Mouse (Mus musculus) mouse trophoblast stem cell (cell line): ENCODE data around the gene Smim26.
"Not testable (repeated sequence)": the region's sequence is repeated elsewhere in the genome, so short reads cannot be mapped to it uniquely, and the experiment has no call there.

Source experiments
- in situ Hi-C, 2 experiments: fragments of 300-500 bp; cut with MseI, MboI; formaldehyde crosslinking; loops; 2 replicates in 1 of 2; 3 replicates in 1 of 2; pipeline ENCODE4 v1.15.1; 2025

Gene Smim26

DNA sequence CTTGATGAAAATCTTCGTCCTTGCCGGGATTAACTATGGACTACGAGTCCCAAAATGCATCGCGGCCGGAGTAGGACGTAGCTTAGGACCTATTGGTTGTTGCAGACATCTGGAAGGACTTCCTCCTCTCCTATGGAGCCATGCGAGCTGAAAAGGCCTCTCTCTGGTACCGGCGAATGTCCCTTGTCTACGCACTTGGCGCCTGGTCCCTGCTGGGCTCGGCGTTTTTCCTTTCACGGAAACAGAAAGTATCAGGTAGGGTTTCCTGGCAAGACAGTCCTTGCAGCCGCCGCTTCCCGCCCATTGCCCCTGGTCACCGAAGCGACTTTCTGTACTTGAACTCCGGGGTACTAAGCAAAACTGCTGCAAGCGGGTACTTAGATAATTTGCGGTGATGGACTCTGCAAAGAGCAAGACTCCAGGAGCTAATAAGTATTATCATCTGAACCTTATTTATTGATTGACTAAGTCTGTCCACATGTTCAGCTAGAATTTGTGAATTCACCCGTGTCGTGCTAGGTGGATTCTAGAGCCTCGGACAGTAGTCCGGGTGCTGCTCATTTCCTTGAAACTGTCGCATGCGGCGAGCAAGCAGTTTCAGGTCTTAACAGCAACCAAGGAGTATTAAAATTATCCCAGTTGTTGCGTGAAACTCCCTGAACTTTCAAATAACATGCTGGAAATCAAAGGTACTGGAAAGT is at the start of gene Smim26:
Gene Smim26, plus strand, starts transcription at position 104 of the 701 bp plus-strand sequence.
- in situ Hi-C loops: no loop called here

DNA sequence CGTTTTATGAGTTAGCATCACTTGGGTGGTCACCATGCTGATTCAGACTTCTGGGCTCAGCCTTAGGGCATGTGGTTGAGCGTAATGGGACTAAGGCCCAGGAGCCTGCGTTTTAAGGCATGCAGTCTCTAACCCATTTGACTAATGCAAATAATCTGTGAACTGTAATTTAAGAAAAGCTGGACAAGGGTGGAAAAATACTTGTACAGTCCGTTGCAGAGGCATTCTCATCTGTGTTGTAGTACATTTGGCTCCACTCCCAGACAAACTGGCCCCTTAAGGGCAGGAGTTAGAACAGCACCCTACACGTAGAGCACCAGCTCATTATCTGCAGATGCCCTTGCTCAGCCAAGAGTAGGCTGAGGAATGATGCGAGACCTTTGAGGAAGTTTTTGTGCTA is 49.2 kb upstream of the Smim26 start:
- in situ Hi-C loops: no loop called here

DNA sequence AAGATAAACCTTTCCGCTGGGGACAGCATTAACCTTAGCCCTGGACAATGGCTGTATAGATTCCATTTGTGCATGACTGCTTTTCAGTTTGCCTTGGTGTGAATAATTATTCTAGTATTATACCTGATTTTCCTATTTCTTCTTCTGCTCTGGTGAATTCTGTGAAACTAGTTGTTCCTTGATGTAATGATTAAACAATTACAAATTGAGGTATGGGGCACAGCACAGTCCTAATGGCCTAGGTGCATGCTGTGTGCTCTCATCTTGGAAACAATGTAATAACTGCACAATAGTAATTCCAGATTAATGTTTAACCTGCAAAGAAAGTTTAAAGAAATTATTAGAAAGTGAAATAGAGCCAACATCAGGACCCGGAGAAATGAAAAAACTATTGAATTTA is 48.8 kb upstream of the Smim26 start:
- in situ Hi-C loops: no loop called here

DNA sequence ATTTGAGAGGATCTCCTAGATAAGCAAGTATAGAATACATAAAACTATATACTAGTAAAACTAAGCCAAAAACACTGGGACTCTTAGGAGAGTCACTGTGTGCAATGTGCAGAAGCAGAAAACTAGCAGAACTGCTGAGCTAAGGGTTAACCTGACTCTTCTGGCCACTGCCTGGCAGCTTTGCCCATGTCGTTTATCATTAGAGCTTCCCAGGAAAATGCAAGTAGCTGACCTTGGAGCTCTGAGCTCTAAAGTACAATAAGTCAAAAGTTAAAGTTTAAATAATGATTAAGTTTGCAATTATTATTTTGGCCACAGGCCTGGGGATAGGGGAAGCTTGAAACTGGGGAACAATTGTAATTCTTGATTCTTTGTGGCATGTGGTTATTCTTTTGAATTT is 48.4 kb upstream of the Smim26 start:
- in situ Hi-C loops: no loop called here

DNA sequence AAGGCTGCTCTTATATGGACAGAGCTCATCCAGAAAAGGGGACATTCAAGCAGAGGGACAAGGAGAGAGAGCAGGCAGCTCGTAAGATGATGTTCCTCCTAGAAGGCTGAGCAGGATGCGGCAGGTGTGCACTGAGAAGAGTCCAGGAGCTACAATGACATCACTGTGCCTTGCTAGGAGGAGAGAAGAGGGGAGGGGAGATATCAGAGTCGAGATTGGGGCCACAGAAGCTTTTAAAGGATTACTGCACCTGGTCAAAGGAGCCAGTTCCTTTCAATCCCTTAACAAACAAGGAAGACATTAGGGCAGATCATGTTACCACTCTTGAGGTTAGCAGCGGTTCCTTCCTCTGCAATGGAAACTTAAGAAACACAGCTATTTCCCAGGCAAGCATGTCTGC is 46.3 kb upstream of the Smim26 start:
- in situ Hi-C loops: no loop called here

DNA sequence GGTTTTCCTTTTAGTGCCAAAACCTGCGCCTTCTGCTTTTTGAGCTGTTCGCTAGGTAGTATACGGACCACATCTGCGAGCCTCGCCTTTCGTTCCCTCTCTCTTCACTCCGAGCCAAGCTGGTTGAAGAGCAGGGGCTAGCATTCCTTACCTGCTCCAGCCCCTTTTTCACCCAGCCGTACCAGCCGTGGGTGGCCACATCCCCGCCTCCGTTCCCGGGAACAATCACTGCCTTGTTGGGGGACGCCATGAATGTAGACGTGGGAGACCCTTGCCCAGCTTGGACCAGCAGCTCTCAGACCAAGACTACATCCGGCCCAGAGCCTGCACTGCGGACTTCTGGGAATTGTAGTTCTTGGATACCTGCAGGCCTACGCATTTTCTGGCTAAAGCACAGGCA is 43.3 kb upstream of the Smim26 start, which contains the start of gene Rbbp9:
Gene Rbbp9, minus strand, starts transcription at position 341 of the 400 bp plus-strand sequence.
- in situ Hi-C loops: no loop called here

DNA sequence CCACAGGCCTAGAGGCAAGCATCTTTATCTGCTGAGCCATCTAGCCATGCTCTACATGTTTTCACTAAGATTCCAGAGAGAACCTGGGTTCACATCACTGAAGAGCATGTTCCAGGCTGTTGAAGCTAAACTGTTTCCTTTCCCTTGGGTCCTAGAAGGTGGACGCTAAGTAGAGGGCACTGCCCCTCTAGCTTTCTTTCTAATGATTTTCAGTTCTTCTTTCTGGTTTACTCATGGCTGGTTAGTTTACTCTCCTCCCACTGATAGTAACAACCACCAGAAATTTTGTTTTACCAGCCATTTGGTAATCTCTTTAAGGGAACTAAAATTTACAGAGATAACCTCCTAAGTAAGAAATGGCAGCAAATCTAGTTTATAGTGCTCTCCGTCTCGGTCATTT is 39.9 kb upstream of the Smim26 start:
- in situ Hi-C loops: no loop called here

DNA sequence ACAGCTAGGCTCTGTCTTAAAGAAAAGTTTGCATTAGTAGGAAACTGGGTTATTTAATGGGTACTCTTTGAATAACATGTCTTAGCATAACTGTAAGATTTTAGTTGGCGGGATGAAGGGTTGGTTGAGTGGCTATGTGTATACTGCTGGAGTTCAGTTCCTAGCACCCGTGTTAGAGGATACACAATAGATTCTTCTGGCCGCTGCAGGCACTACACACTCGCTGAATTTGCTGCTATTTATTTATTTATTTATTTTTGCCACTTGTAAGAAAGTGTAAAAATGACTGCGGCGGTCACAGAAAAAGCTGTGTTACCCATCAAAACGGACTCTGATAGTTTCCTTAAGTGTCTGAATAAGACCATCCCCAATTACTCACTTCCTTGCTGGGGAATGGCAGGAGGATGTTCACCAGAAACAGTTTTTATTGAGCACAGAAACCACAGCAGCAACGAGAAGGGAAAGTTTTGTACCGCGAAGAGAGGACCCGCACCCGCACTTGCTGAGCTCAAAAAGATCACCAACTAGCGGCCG is 38.5 kb upstream of the Smim26 start:
- in situ Hi-C loops: no loop called here

DNA sequence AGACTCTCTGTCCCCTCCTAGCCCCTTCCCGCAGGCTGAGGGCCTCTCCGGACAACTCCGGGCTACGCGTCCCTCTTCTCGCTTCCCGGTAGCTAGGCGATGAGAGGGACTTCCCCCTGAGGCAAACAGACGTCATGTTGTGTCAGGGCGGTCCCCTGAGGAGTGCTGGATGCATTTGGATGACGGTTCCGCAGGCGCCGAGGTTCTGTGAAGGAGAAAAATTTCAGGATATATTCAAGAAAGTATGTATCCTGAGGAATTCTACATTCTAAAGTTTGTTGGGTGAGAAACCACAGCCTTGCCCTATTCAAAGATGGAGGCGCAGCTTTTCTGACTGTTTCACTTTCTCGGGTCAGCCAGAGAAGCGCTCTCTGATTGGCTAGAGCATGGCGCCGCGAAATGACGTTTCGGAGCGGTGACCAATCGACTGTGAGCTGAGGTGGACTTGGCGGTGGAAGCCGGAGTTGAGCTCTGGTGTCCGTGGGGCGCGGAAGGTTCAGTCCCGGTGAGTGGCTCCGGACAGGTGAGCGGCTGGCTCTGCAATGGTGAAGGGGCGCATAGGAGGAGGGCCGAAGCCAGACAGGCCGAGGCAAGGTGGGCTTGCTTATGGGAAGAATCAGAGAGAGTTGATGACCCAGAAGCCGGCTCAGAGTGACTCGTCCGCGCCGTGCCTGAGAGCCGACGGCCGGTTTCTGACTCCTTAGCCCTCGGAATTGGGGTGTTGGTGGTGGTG is 37.9 kb upstream of the Smim26 start, which contains the start of gene Sec23b:
Gene Sec23b, plus strand, starts transcription at position 410 of the 733 bp plus-strand sequence.
- in situ Hi-C loops: no loop called here

DNA sequence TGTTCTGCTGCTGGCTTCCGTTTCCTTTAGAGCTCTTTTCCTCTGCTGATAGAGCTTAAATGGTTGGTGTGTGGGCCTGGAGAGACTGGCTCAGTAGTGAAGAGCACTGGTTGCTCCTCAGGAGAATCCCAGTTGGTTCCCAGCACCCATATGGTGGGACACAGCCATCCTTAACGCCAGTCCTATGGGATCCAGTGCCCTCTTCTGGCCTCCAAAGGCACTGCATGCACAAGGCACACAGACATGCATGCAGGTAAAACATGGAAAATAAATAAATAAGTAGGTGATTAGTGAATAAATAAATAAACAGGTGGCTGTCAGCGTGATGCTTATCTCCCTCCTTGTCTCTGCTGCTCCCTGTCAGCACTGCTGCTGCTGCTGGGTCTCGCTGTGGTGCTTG is 5.1 kb upstream of the Smim26 start:
- in situ Hi-C loops: no loop called here

DNA sequence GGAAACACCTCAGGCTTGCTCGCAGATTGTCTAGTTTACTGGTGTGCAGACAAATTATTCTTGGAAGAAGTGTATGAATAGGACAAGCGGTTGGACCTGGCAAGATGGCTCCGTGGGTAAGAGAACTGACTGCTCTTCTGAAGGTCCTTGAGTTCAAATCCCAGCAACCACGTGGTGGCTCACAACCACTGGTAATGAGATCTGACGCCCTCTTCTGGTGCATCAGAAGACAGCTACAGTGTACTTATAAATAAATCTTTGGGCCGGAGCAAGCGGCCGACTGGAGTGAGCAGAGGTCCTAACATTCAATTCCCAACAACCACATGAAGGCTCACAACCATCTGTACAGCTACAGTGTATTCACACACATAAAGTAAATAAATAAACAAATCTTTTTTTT is 818 bp upstream of the Smim26 start:
- in situ Hi-C loops: not testable (repeated sequence)

DNA sequence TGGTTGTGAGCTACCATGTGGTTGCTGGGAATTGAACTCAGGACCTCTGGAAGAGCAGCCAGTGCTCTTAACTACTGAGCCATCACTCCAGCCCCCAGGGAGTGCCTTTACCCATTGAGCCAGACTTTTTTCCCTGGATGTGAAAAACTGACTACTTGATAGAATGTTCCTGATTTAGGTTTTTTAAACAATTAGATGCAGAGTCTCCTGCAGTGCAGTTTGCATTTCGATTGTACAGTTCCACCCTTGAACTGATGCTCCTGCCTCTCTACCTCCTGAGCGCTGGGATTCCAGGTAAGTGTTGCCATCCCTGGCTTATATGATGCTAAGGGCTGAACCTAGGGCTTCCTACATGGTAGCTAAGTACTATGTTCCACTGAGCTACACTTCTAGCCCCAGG is 4.2 kb downstream of the Smim26 start:
- in situ Hi-C loops: no loop called here

DNA sequence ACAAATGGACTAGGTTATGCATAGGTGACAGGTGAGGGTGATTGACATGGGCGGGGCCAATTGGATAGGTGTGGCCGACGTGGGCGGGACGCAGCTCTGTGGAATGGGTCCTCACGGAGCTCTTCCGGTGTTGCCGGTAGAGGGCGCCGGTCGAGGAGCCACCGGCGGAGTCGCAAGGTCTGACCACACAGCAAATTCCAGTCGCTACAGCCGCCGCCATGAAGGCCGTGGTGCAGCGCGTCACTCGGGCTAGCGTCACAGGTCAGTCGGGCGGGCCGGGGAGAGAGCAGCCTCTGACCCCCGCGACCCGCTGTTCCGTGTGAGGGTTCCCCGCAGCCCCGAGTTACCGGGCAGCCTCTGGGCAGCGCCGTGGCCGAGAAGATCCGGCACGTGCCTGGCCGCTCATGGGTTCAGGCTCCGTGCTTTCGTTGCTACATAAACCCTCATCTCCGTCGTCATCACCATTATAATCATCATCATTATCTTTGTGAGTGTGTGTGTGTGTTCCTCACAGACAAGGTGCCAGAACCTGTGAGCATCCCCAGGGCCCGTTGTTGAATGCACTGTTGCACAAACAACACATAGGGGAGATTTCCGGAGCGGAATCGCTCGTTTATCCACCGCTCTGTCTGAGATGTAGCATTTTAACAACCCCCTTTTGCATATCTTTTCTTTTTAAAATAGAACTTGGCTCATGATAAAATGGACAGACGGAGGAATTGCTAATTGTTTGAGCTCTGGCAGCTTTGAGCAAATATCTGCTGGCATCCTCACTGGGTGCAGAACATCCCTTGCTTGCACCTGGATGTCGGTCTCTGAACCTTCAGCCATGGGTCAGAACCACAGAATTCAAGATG is 6.2 kb downstream of the Smim26 start, which contains the start of gene Dtd1:
Gene Dtd1, plus strand, starts transcription at position 67 of the 857 bp plus-strand sequence.
- in situ Hi-C loops: no loop called here

DNA sequence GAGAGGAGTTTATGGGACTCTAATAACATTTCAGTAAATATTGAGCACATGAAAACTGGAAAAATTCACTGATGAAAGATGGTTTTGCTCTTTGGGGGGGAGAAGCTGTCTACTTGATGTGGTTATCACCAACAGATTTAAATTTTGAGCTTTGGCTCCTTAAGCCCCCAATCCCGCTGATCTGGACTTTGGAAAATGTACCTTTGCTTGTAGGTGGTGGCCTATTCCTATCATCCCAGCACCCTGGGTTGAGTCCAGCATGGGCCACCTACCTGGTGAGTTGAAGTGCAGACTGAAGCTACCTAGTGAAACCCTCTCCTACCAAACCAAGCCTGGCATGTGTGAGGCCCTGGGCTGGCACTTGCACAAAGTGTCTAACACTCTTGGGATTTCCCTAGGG is 7.7 kb downstream of the Smim26 start:
- in situ Hi-C loops: no loop called here

DNA sequence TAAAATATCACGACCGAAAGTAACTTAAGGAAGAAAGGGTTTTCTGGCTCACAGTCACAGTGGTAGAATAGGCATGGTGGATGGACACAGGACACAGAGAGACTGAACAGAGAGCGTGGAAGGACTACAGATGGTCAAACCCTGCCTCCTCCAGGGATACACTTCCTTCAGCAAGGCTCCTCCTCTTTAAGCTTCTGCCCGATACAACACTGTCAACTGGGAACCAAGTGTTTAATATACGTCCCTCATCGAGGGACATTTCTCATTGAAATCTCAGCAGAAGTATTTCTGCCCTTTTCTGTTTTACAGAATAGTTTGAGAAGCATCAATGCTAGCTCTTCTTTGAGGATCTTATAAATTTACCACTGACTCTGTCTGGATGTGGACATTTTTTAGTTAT is 20.1 kb downstream of the Smim26 start:
- in situ Hi-C loops: no loop called here

DNA sequence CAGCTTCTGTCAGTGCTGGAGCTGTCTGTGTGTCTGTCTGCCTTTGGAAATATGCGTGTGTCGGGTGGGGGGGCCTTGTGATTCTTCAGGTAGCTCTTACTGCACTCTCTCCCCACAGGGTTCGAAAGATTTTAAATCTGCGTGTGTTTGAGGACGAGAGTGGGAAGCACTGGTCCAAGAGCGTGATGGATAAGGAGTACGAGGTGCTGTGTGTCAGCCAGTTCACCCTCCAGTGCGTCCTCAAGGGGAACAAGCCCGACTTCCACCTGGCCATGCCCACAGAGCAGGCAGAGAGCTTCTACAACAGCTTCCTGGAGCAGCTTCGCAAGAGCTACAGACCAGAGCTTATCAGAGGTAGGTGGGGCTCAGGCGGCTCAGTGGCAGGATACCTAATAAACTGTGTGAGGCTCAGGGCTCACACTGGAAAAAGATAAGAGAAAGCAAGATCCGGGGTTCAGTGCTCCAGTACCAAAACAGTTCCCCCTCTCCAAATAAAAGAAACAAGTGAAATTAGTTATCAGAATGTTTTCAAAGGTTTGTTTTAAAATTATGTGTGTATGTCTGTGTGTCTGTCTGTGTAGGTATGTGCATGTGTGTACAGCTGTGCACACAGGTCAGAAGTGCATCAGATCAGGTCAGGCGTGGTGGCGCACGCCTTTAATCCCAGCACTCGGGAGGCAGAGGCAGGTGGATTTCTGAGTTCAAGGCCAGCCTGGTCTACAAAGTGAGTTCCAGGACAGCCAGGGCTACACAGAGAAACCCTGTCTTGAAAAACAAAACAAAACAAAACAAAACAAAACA is 23.4 kb downstream of the Smim26 start:
- in situ Hi-C loops: no loop called here

DNA sequence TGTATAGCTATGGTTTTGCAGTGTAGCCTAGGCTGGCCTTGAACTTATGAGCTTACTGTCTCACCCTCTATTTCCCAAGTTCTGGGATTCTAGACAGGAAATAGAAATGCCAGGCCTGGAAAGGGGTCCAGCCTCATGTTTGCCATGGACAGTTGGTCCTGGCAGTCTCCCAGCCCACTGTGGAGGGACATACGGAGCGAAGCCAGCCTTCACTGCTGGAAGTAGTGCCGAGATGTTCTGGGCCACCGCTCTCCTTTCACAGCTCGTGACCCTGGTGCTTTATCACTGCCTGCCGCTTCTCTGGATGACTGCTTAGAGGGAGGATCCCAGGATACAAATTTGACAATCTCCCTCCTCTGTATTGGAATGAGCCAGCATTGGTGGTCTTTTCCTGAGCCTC is 27.6 kb downstream of the Smim26 start:
- in situ Hi-C loops: no loop called here

DNA sequence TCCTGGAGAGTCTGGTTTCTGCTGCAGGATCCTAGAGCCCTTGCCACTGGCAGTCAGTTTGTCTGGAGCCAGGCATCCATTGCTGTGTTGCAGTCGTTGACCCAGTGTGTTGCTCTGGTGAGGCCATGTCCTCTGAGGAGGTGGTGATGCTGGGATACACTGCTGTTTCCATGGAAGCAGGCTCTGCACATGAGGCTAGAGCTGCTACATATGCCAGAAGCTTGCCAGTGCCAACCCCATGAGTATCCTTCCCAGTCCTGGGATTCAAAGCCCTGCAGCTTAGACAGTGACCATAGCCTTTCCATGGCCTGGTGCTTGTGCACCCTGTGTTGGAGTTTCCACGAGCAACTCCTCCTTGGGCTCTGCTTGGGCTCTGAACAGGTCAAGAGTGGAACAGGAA is 39.7 kb downstream of the Smim26 start:
- in situ Hi-C loops: no loop called here

DNA sequence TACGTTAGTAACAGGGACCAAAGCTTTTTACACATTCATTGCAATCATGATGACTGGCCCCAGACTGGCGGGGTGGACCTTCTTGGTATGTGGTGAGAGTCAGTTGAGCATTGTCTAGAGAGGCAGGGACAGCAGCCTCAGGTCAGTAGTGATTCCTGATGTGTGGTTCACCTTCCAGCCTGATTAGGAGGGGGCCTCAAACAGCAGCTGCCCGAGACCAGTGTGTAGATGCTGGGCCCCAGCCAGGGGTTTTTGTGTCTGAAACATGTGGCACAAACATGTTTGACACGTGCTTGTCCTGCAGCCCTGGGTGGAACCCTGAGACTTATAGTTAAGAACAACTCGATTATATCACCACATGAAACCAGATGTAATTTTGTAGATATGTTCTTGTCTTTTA is 40.4 kb downstream of the Smim26 start:
- in situ Hi-C loops: no loop called here

DNA sequence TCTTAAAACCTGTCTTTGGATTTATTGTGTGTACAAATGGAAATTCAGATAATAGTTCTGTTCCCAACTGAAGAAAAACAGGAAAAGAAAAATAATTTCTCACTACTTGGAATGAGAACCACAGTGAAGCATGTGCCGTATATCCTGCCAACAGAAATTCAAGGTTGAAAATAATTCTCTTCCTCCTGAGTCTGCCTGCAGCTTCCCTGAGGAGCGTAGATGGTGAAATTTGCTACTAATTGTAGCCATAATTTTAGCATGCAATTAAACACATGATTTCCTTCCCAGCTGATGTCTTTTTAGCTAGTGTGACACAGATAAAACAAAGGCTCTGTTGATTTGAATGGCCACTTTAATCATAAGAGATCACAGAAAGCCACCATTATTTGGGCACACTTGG is 40.9 kb downstream of the Smim26 start:
- in situ Hi-C loops: no loop called here

DNA sequence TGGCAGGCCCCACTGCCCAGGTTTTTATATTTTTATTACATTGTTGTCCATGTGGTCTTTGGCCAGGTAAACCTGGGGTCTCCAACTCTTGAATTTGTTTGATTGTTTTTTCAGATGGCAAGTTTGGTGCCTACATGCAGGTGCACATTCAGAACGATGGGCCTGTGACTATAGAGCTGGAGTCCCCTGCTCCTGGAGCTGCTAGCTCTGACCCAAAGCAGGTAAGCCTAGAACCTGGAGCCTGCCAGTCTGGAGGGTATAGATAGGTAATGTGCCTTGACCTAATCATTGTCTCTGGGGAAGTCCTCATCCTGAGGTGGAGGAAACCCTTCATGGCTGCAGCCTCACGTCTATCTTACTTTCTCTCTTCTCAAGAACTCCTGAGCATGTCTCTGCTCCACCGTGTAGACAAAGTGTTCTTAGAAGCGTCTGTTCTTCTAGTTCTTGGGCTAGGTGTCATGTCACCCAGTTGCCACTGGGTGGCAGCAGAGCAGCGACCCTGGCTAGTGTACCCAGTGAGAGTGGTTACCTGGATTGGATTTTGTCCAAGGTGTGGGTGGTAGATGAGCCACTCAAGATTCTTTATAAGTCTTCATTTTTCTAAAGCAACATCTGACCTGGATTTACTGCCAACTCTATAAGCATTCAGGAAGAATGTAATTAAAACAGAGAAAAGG is 41.9 kb downstream of the Smim26 start:
- in situ Hi-C loops: no loop called here
